Mouse (Mus musculus) right cerebral cortex, postnatal 36 days (tissue): ENCODE data around the gene Itga11.

Experiments
- DNase-seq, 2 experiments: peaks; one replicate each; pipeline ENCODE4 v3.0.0; 2022; ENCODE audit warnings: low spot score in 2 of 2, mixed read lengths in 1 of 2

Itga11 gene

DNA sequence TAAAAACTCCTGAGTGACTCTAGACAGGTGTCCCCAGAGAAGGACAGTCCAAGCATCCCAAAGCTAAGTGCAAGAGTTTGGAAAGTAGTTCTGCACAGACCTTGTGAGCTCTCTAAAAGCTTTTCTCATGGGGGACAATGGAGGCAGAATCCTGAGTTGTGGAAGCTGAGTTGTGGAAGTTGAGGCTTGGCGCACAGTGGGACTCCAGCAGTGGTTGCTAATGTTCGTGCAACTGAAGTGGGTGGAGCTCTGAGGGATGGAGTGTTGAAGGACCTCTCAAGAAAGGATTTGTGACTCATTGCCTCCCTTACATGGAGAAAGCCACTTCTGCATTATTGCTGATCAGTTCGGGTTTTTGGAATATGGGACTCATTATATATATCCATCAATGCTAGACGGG lies 1.8 kb downstream of the Itga11 start:
- no peak for DNase-seq

- no peak for DNase-seq
Measured at GRCm38 (mm10) chr9:62684311-62684710, 6.7 kb downstream of the Itga11 start.

DNA sequence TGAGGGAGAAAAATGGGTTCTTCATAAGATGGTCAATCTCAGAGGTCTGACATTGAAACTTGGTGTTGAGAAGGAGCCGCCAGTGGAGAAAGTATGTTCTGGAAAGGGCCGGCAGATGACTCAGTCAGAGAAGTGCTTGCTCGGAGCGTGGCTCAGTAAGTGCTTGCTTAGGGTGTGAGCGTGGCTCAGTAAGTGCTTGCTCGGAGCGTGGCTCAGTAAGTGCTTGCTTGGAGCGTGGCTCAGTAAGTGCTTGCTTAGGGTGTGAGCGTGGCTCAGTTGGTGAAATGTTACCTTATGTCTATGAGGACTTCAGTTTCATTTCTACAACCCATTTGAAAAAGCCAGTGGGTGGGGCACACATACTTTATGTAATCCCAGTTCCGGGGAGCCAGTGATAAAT lies 12.1 kb downstream of the Itga11 start:
- DNase-seq = no peak

- DNase-seq = no peak
Measured at GRCm38 (mm10) chr9:62694054-62694453, 16.4 kb downstream of the Itga11 start.

DNA sequence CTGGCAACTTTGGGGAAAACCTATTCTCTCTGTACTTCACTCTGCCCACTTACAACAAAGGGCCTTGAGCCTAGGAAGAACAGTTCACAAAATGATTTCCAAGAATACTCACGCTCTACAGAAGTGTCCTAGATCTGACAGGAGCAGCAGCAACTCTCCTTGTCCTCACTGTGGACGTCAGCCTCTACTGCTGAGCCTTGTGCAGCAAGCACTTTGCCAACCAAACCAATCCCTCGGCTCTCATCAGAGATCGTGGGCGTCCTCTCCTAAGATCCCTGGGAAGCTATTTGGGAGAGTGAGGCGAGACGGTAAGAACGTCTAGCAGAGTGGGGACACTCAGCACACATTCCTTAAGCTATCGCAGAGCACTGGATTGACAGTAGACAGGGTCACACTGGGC lies 17.6 kb downstream of the Itga11 start:
- no peak for DNase-seq

GRCm38 (mm10) chr9:62696799-62697198 lies 19.2 kb downstream of the Itga11 start:
- DNase-seq = no peak

DNA sequence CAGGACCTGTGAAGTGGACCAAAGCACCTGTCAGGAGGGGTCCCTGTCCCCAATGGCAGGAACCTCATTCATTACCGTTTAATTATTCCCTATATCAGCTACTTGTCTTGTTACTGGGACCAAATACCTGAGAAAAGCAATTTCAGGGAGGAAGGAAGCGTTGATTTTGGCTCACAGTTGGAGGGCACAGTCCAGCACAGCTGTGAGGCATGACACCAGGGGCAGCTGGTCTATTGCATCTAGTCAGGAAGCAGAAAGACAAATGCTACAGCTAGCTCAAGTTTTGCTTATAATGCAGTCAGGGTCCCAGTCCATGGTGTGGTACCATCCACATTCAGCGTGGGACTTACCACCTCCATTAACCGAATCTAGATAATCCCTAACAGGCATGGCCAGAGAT lies 29.6 kb downstream of the Itga11 start:
- no peak for DNase-seq

DNA sequence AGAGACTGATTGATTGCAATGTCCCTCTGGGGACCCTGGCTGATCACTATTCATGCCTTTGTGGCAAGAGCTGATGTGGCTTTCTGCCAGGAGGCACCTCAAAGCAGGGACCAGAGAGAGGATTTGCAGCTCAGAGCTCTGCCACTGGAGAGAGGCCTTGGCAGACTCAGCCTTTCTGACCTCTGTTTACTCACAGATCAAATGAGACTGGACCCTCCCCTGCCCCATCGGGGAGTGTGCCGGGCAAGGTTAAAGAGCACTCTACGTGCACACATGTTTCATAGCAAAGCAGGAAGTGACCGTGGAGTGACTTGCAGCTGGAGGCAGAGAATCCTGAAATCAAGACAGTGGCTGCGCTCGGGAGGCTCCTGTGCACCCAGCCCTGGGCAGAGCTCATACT lies 30.2 kb downstream of the Itga11 start:
- DNase-seq = no peak

DNA sequence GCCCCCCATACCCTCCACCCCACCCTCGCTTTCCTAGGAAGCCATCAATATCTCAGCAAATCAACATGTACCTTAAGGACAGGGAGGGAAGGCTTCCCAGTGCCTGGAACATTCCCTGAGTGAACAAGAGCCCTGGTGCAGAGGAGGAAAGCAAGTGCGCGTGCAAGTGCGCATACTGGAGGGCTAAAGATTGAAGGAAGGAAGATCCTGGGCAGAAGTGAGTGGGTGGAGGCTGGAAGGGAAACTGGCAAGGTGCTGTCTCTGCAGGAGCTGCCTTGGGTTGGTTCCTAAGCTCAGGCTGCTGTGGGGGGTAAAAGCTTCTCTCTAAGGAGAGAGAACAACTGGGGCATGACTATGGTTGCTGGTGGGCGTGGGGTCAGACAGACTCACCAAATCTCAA lies 32.4 kb downstream of the Itga11 start:
- DNase-seq = peak in 1 of 2 experiments; percentile 51

- DNase-seq = no peak
Measured at GRCm38 (mm10) chr9:62712374-62712773, 34.7 kb downstream of the Itga11 start.

- no peak for DNase-seq
Measured at GRCm38 (mm10) chr9:62713040-62713439, 35.4 kb downstream of the Itga11 start.

DNA sequence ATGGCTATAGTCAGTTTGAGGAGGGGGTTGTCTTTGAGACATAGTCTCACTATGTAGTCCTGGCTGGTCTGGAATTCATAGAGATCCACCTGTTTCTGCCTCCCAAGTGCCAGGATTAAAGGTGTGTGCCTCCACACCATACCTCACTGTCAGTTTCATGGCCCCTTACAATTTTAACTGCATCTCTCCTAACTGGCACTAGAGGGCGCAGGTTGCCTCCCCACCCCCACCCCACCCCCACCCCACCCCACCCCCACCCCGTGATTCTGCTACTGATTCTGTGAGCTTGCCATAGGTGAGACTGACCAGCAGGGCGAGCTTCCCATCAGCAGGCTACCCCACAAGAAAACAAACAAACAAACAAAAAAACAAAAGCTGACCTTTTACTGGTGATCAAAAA lies 36.7 kb downstream of the Itga11 start:
- no peak for DNase-seq

DNA sequence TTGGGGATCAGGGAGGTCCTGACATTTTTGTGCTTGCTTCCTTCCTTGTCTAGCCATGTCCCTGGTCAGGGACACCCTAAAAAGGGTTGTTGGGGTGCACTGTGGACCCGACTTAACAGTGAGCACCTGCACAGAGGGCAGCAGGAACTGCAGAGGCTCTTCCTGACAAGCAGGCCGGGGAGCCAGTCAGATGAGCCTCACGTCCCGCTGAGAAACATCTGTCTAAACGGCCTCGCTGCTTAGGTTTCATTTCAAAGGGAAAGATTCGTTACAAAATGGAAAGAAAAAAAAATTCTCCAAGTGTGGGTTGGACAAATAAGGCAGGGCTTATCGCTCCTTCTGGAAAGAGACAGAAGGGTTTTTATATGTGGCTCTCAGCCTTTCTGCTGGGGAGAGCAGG lies 40.4 kb downstream of the Itga11 start:
- no peak for DNase-seq

DNA sequence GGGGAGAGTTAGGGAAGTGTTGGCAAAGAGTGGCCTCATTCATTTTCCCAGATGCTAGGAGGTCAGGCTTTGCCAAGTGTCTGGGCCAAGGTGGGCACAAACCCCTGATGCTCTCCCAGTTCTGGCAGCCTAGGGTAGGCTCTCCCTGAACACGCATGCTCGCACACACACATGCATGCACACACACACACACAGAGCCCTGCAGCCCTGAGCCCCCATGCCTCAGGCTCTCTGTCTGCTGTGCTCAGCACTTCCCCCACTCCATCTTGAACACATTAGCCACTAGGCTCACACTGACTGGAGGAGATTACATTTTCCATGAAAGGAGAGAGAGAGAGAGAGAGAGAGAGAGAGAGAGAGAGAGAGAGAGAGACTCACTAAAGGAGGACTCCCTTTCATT lies 44.2 kb downstream of the Itga11 start:
- no peak for DNase-seq

DNA sequence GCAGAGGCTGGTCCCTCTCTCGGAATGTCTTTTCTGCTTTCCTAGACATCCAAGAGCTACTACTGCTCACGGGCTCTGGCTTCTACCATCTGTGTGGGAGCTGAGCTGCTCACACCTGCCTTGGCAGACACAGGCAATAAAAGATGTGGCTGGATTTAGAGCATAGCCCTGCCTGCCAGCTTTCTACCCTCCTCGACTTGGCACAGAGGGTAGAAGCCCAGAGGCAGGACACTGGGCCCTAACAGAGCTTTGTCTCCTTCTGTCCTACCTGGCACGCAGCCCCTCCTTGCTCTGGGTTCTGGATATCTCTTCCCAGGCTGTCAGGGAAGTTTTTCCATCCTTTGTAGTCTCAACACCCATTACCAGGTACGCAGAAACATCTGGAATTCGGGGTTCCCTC lies 45.1 kb downstream of the Itga11 start:
- DNase-seq = peak; percentile 40 to 59

DNA sequence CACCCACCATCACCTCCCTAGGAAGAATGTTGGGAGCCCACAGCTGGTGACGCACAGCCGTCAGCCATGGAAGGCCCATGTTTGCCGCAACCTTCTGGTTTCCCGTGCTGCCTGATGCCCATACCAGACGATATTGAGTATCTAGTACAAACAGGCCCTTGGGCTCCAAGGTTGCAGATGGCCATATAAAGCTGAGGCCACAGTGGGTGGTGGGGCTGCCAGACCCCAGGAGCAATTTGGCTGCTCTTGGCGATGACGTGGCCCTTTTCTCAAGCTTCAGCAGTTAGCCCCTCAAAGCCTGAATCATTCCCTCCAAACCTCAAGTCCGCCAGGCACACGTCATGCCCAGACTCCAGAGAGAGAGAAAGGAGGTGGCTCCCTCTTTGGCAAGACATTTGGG lies 46.5 kb downstream of the Itga11 start:
- no peak for DNase-seq

- no peak for DNase-seq
Measured at GRCm38 (mm10) chr9:62725247-62725646, 47.6 kb downstream of the Itga11 start.

- no peak for DNase-seq
Measured at GRCm38 (mm10) chr9:62726472-62726871, 48.8 kb downstream of the Itga11 start.

GRCm38 (mm10) chr9:62744558-62745275 lies 67.1 kb downstream of the Itga11 start:
- DNase-seq = no peak

GRCm38 (mm10) chr9:62746646-62747045 lies 69.0 kb downstream of the Itga11 start:
- DNase-seq = no peak

- no peak for DNase-seq
Measured at GRCm38 (mm10) chr9:62749666-62750065, 72.0 kb downstream of the Itga11 start.

- no peak for DNase-seq
Measured at GRCm38 (mm10) chr9:62750381-62750780, 72.8 kb downstream of the Itga11 start.

GRCm38 (mm10) chr9:62758288-62758687 lies 80.7 kb downstream of the Itga11 start:
- DNase-seq = peak; percentile 81 to 88

GRCm38 (mm10) chr9:62759601-62760000 lies 82.0 kb downstream of the Itga11 start:
- no peak for DNase-seq
